Mouse (Mus musculus) lung, postnatal 4 days (tissue): ENCODE results near the gene Zdhhc22.

Experiments
- DNase-seq, 2 experiments: peaks; one replicate each; pipeline ENCODE4 v3.0.0; 2021

Gene Zdhhc22

GRCm38 (mm10) chr12:86960791-86961335 lies 29.4 kb downstream of the Zdhhc22 start:
- no peak for DNase-seq

DNA sequence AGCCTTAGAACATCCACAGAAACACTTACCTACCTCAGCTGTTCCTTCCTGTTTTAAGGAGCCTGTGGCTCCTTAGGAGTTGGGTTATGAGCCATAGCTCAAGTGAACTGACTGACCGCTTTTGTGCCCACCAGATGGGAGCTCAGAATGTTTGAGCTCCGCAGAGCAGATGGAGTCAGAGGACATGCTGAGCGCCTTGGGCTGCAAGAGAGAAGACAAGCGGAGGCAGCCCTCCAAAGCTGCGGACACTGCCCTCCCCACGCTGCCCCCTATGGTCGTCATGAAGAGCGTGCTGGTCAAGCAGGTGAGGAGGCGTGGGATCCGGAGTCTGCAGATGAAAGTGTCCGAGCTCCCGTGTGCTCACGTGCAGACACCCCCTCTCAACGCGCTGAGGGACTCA lies 30.1 kb downstream of the Zdhhc22 start:
- no peak for DNase-seq

GRCm38 (mm10) chr12:86959661-86960060 lies 30.6 kb downstream of the Zdhhc22 start:
- DNase-seq, result no peak

GRCm38 (mm10) chr12:86958558-86958957 lies 31.7 kb downstream of the Zdhhc22 start:
- no peak for DNase-seq

DNA sequence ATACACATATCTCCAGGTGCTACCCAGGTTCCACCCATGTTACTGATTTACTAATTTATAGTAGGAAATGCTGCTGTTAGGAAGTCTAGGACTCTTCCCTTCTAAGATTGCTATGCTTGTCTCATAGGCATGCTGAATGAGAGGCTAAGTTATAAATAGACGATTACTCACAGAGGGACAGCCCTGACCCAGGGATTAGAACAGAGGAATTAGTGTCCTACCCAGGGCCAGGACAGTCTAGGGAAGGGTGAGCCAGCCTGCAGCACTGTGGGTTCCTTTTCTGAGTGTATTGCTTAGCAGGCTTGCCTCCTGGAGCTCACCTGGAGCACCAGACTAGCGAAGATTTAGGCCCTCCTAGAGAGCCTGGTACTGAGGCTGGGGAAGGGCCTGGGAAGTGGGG lies 34.3 kb downstream of the Zdhhc22 start:
- peak in 1 of 2 experiments; percentile 6 for DNase-seq

- peak in 1 of 2 experiments; percentile 16 for DNase-seq
Observed at GRCm38 (mm10) chr12:86952331-86952850, 37.8 kb downstream of the Zdhhc22 start.

DNA sequence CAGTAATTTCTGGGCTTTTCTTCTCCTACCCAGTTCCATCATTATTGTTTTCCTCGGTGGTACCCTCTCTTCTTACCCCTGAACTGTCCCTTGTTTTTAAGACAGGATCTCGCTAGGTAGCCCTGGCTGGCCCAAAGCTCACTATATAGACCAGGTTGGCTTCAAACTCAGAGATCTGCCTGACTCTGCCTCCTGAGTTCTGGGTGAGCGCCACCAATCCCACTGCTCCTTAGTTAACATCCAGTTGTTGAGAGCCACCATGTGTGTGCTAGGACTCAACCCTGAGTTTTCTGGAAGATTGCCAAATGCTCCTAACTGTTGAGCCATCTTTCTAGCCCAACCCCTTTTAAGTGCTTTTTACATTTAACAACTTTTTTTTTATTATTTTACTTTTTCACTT lies 39.3 kb downstream of the Zdhhc22 start:
- DNase-seq, result peak in 1 of 2 experiments; percentile 17

DNA sequence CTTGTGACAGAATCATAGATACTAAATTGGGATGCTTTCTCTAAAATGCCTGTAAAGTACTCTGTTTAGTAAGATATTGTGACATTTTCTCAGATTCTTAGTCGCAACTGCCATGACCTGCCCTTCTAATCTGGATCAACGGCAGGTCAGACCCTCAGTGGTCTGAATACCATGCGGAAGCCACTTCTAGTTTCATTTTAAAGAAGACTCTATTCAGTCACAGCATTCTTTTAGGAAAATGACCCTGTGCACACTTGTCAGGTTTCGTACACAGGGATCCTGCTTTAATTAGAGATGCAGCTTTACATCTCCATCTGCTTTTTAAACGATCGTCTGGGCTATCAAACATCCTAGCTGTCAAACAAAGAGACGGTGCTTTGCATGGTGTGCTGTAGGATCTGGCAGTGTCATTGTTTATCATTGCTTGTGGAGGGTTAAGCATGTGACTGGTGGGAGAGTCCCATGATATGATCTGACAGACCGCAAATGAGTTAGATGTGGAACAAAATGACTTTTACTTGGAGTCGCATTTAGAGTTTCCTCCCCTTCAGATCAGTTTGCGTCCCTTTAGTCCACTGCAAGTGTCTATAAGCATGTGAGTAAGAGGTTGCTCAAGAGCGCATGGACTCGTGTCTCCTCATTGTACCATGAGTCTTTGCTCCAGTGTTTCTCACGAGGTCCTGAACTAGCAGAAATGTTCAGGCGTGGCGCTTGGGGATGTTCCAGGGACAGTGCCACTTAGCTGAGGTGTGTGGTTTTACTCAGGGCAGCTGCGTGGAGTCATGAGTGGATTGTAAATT lies 39.9 kb downstream of the Zdhhc22 start:
- peak in 1 of 2 experiments; percentile 47 for DNase-seq

GRCm38 (mm10) chr12:86949501-86949900 lies 40.7 kb downstream of the Zdhhc22 start:
- peak in 1 of 2 experiments; percentile 16 for DNase-seq

DNA sequence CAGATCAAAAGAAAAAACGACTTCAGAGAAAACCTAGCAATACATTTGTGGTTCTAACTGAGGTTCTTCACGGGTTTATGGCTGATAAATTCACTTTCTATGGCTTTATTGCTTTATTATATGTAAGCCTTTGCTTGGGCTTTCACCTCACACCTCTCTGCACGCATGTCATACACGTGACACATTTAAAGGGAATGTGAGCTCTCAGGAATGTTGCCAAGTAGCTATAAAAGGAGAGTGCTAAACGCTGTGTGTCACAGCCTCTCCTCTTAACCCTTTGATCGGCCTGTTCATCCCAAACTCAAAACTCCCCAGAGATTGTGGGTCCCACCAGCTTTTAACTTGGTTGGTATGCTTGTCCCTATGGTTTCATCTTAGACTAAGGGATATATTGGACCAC lies 41.6 kb downstream of the Zdhhc22 start:
- DNase-seq, result peak in 1 of 2 experiments; percentile 13

DNA sequence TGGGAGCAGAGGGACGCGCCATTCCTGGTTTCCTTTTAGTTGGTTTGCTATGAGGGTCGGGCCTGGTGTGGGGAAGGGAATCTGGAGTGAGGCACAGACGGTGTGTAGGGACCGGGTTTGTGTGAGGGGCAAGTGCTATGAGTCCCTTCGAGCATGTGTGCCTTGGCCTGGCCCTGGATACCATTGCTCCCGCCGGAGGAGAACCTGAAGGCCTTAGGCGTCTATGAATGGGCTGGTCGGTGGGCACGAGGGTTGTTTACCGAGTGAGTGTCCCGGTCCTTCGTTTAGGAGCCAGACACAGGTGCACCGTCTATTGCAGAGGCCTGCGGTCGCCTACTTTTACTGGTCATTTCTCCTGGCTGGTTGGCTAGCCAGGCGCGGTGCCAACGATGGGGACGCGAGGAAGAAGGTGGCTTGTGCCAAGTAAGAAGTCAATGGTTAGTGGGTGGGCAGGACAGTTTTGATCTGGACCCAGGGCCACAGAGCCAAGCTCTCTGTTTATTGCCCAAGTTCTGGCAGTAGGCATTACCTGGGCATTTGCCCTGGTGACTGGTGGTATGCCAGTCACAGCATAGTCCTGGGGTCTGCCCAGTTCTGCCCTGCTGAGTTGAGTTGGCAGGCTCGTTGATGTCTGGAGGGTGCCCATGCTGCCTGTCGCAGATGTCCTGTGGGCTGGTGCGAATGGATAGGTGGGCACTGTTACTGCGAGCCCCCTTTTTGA lies 42.4 kb downstream of the Zdhhc22 start:
- peak; percentile 46 to 56 for DNase-seq

DNA sequence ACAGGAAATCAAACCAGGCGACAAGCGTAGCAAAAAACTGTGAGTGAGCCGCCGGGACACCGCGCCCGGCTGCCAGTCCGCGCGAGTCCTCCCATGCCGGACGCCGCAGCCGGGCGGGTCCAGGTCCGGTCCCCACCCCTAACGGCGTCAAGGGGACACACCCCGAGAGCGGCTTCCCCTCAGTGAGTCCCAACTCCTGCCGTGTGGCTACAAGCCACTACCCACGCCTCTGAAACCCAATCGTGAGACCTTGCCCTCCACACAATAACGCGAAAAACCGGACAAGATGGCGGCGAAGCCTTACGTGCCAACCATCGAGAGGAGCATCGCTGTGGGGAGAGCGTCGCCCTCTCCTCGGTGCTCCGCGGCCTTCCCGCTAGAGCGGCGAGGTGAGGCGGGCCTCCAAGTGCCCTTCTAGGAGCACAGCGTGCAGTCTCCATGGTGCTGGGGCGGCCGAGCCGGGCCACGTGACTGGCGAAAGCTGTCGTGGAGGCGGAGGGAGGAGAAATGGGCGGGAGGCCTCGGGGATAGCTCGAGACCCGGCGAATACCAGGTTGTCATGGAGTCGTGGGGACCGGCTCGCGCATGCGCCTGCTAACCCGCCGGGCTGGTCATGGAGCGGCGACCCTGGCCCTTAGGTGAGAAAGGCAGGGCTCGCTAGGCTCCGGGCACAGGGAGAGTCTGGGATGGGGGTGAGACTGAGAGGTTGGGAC lies 43.2 kb downstream of the Zdhhc22 start, which contains the start of gene Cipc:
Gene Cipc, plus strand, starts transcription at position 182 of the 713 bp plus-strand sequence.
- peak; percentile 98 to 99 for DNase-seq

- peak in 1 of 2 experiments; percentile 14 for DNase-seq
Observed at GRCm38 (mm10) chr12:86946301-86946781, 43.9 kb downstream of the Zdhhc22 start.

DNA sequence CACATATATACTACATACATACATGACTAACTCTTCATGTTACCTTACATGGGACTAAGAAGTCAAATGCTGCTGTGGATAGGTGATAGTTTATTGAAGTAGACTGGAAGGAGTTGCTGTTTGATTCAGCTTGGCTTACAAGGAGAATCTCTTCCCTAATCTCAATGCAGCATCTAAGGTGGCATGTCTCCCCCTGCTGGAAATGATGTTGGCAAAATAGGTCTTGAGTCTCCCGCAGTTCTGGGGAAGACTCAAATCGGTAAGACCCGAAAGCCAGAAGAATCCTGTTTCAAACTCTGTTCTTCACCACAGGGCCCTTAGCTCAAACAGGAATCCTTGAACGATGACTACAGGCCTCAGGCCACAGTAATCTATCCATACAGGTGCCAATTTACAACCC lies 45.1 kb downstream of the Zdhhc22 start:
- peak; percentile 32 to 77 for DNase-seq

DNA sequence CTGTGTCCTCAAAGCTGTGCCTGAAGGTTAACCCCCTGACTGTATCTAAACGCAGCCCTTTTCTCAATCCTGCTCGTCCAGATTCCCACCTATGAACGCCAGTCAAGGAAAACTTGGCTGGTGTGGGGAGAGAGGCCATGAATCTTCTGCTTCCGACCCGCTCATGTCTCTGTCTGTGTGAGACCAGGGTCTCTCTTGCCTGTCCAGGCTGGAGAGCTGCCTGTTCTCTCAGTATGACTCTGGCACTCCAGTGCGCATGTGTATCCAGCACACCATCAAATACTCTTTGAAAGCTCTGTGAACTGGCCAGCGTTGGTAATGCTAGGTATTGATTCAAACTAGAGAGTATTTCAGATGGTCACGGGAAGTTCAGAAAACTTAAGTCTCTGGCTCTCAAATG lies 46.8 kb downstream of the Zdhhc22 start:
- peak in 1 of 2 experiments; percentile 16 for DNase-seq

- DNase-seq, result peak in 1 of 2 experiments; percentile 21
Observed at GRCm38 (mm10) chr12:86941734-86942486, 48.3 kb downstream of the Zdhhc22 start.

DNA sequence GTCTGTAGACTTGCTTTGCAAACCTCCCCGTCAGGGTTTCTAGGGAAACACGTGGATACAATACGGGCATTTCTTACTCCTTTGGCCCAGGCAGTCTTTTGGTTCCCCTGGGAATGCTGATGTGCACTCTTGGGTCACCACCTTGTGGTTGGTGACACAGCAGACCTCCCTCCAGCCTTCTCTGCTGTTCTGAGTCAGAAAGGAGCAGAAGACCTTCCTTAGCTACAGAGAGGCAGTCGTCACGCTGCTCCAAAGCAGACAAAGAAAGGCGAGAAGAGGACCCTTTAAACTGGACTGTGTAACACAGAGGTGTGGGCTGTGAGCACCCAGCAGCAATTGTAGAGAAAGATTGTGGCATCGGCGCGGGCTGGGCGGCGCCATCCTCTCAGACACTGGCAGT lies 49.1 kb downstream of the Zdhhc22 start:
- peak in 1 of 2 experiments; percentile 51 for DNase-seq

DNA sequence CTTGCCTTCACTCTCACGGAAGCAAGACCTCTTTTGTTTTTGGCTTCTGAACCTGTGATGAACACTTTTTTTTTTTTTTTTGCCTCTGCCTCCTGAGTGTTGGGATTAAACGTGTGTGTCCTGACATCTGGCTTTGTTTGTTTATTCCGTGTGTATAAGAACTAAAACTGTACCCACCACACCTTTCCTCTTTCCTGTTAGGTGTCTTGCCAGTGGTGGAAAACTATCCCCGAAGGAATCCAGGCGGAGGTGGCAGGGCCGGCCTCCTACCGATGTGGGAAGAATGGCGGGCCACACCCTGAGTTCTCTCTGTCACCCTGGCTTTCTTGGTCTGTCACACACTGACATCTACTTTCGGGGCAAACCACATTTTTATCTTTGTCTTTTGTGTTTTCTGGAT lies 51.7 kb downstream of the Zdhhc22 start:
- peak in 1 of 2 experiments; percentile 24 for DNase-seq

DNA sequence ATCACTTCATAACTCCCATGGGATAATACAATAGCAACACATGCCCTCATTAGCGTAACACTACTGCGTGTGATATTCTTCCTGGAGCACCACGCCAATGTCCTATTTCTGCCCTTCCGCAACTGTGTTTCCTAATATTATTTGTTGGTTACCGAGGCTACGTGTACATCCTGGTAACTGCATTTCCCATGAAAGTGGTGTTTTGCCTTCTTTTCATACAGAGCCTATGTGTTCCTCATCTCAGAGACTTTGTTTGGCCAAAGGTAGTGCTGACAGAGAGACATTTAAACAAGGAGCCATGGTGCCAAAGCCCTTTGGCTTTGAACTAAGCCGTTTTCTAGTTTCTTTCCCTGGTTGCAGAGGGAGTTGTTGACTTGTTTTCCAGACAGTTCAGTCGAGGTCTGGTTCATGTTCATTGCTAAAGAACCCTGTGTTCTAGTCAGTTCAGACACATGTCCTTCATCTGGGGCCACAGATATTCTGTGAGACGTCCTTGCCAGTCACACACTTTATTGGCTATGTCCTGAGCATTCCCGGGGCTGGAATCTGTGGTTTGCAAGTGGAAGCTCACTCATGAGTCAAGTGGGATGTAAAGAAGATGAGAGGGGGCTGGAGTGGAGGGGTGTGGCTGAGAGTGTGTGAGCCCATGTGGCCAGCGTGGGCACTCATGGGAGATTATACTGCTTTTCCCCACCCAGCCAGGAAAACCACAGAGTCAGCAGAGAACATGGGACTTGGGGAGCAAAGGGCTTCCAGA lies 53.5 kb downstream of the Zdhhc22 start:
- DNase-seq, result peak; percentile 40 to 65

GRCm38 (mm10) chr12:86935692-86936282 lies 54.4 kb downstream of the Zdhhc22 start:
- DNase-seq, result peak in 1 of 2 experiments; percentile 16
